ENCODE assay signal across 1 mouse cellular context in the genomic region with DNA sequence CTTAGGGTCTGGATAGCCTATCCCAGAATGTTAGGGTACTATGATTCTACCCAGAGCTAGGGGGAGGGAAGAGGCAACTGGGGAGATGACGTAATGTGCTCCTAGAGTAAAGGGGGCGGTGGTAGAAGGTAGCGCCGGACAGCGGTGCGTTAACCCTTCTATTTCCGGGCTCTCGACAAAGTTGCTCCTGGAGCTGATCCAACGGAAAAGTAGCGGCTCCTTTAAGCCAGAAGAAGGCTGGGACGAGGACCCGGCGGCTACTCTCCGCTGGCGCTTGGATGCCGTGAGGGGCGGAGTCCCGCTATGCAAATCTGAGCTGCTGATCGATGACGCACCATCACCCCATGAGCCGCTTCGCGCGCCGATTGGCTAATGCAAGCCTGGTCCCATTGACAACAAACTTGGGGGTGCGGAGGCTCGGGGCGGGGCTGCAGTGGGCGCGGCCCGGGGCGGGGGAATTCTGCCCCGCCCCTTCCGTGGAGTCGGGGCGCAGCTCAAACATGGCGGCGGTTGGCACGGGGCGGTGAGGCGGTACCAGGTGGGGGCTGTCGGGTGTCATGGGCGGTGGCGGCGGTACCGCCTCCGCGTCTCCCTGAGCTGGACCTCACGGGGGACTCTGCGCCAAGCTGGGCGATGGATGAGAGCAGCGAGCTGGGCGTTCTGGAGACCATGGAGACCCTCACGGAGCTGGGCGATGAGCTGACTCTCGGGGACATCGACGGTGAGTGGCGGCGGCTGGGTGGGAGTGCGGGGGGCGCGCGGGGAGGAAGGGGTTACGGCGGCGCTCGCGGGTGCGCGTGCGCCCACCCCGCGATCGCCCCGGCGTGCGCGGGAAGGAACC.
TF ChIP-seq lines count a peak whose summit lies in the region.

A gene (plus strand): TSS at position 412 of the 841 bp plus-strand sequence.

TF ChIP-seq in MEL, 35 proteins besides CTCF, POLR2A, EP300 and RAD21 (continued from another document):
- TF ChIP-seq POLR2AphosphoS5 (IDR thresholded peaks at IDR 0.05; ENCODE audit: borderline replicate concordance, low read depth, low read length) (0 out of 2 replicates have a peak, but pooled peaks have one; percentile 37), CHD1 (IDR thresholded peaks at IDR 0.05; ENCODE audit: low read depth, low read length) (no peak), MYC (IDR thresholded peaks at IDR 0.05; ENCODE audit: low read depth, low read length) (no peak), GATA1 (IDR thresholded peaks at IDR 0.05; ENCODE audit: low read depth, low read length) (peak; percentile 66), NELFE (IDR thresholded peaks at IDR 0.05; ENCODE audit: low read depth, low read length) (peak; percentile 79), ELF1 (IDR thresholded peaks at IDR 0.05; ENCODE audit: low read depth, low read length) (peak; percentile 9; the same call in 1 of the 2 replicates), TBP (IDR thresholded peaks at IDR 0.05; ENCODE audit: low read depth, low read length) (peak; percentile 67)
